Mouse (Mus musculus) C2C12 (cell line): ENCODE measurements around the gene Ficd.

Experiments
- CTCF ChIP-seq: IDR thresholded peaks from one replicate; pipeline ENCODE4 v1.5.1; 2011; ENCODE audit not compliant: control insufficient read depth, insufficient read depth, insufficient read length
- MYOD1 ChIP-seq: IDR thresholded peaks from one replicate; pipeline ENCODE4 v1.6.1; 2011; ENCODE audit warnings: low read depth; ENCODE audit not compliant: control insufficient read depth, insufficient read length
- MYOG ChIP-seq: IDR thresholded peaks from one replicate; pipeline ENCODE4 v1.6.1; 2011; ENCODE audit not compliant: control insufficient read depth, insufficient read length; ENCODE audit errors: extremely low read depth
- USF1 ChIP-seq: IDR thresholded peaks from one replicate; pipeline ENCODE4 v1.6.1; 2011; ENCODE audit warnings: low read depth, mild to moderate bottlenecking, control low read depth, moderate library complexity

DNA sequence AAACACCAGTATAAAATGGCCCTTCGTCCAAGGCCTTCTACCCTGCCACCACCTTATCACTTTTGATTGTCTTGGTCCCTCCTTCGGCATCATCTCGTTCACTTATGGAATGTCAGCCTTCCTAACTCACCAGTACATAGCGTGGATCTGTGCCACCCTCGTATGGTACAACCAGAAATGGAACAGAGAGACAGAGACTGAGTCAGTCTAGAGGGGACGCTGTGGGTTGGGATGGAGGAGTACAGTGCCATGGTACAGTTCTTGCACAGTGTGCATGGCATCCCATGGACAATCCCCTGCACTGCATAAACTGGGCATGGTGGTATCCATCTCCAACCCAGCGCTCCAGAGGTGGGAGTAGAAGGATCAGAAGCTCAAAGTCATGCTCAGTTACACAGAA is 6.9 kb upstream of the Ficd start:
- TF ChIP-seq CTCF (no peak), MYOG (no peak), MYOD1 (no peak), USF1 (no peak)
